Mouse (Mus musculus) thymus, adult 2 months (tissue): ENCODE measurements around the gene Zfp420. TPM values are rescaled to one million over a fixed set of nuclear protein-coding genes. Genes with fewer than 3 reads are reported as not detected.
A peak's percentile ranks its signal among the peaks of the same experiment; 100 is the strongest.
"Not testable (repeated sequence)": the region's sequence is repeated elsewhere in the genome, so short reads cannot be mapped to it uniquely, and the experiment has no call there.

Experiments
- DNase-seq: peaks from one replicate; pipeline ENCODE4 v3.0.0; 2021
- H3K27ac ChIP-seq: fragments of 200-500 bp; 2 replicates; pipeline ENCODE4 v1.5.1; 2012; ENCODE audit warnings: low read length, control low read depth; ENCODE audit not compliant: control insufficient read depth, insufficient read depth
- H3K27me3 ChIP-seq: fragments of 200-500 bp; 2 replicates; pipeline ENCODE4 v1.6.1; 2012; ENCODE audit warnings: mild to moderate bottlenecking, low read length, moderate library complexity, mixed read lengths; ENCODE audit not compliant: control insufficient read depth, insufficient read depth
- H3K36me3 ChIP-seq: fragments of 200-500 bp; 2 replicates; pipeline ENCODE4 v1.6.1; 2012; ENCODE audit warnings: mild to moderate bottlenecking, low read length, moderate library complexity; ENCODE audit not compliant: control insufficient read depth, insufficient read depth
- H3K4me1 ChIP-seq: fragments of 200-500 bp; replicated peaks from 2 replicates; pipeline ENCODE4 v1.6.1; 2012; ENCODE audit warnings: low read length; ENCODE audit not compliant: control insufficient read depth, insufficient read depth
- H3K4me3 ChIP-seq: fragments of 200-500 bp; 2 replicates; pipeline ENCODE4 v1.5.1; 2012; ENCODE audit warnings: mild to moderate bottlenecking, low read length, control low read depth, moderate library complexity; ENCODE audit not compliant: control insufficient read depth, insufficient read depth
- CTCF ChIP-seq: fragments of 200-500 bp; IDR thresholded peaks from 2 replicates; pipeline ENCODE4 v1.5.1; 2012; ENCODE audit warnings: mild to moderate bottlenecking, control low read depth, low read length, moderate library complexity, borderline replicate concordance; ENCODE audit not compliant: control insufficient read depth, poor library complexity, insufficient read depth; ENCODE audit errors: extremely low read depth
- POLR2A ChIP-seq: fragments of 200-500 bp; IDR thresholded peaks from 2 replicates; pipeline ENCODE4 v1.6.1; 2012; ENCODE audit warnings: mild to moderate bottlenecking, low read length, control low read depth, moderate library complexity; ENCODE audit not compliant: control insufficient read depth, poor library complexity, insufficient read depth; ENCODE audit errors: extremely low read depth
- WGBS: fragments of 180-500 bp; shearing (Covaris S2); methylation state at CpG from one replicate; pipeline ENCODE4 v1.1.7; 2018; 5-methylcytosine and 5-hydroxymethylcytosine counted together
- polyA plus RNA-seq: library from polyadenylated mRNA; depleted of rRNA; stranded (reverse); fragments of >200 nt; gene quantifications from 2 replicates; pipeline ENCODE4 v1.2.3, GENCODE M21; 2012

Zfp420 gene
- polyA plus RNA-seq, 1 experiment: 1.5 TPM

DNA sequence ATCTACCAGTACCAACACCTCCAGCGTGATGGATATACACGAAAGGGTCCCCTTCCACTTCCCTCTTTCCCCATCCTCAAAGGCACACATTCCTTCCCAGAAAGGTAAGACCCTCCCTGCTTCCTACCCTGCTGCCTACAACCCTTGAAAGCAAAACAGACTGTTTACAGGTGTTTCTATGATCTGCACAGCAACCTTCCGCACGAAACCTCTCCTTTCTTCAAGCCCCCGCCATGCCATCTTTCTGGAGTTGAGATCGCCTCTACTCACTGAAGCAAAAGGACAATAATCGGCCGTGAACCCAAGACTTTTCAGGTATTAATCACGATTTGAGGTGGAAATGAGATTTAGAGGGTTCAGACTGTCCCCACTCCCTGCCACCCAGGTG lies 7.0 kb upstream of the Zfp420 start:
- no peak for DNase-seq
- 59% methylated on average over 9 of the region's 9 CpGs for WGBS
- H3K4me3 ChIP-seq: peak overlapping the region; percentile 85; the same call in 1 of the 2 replicates

GRCm38 (mm10) chr7:29853219-29853842 lies 6.4 kb upstream of the Zfp420 start, which contains the start of gene Zfp940:
Gene Zfp940, minus strand, starts transcription at chr7:29853669.
- peak; percentile 91 for DNase-seq
- Histone ChIP-seq H3K36me3 (no peaks in the 10 kb centered on the region), H3K27me3 (no peaks in the 10 kb centered on the region), H3K27ac (no peak within 1 kb of the TSS), H3K4me3 (peak within 1 kb of the TSS; percentile 85), H3K4me1 (peaks cover 6% of the 10 kb centered on the region)
- WGBS: 2% methylated on average over 21 of the region's 21 CpGs
- TF ChIP-seq CTCF (no peak), POLR2A (peak; percentile 33; the same call in 1 of the 2 replicates)

More for the DNA sequence above, 7.0 kb upstream of the Zfp420 start:
- Histone ChIP-seq H3K36me3 (no peaks in the 10 kb centered on the region), H3K4me1 (peaks cover 6% of the 10 kb centered on the region), H3K27ac (no peak overlapping the region), H3K27me3 (no peaks in the 10 kb centered on the region)
- TF ChIP-seq CTCF: no peak
- no peak for TF ChIP-seq POLR2A

DNA sequence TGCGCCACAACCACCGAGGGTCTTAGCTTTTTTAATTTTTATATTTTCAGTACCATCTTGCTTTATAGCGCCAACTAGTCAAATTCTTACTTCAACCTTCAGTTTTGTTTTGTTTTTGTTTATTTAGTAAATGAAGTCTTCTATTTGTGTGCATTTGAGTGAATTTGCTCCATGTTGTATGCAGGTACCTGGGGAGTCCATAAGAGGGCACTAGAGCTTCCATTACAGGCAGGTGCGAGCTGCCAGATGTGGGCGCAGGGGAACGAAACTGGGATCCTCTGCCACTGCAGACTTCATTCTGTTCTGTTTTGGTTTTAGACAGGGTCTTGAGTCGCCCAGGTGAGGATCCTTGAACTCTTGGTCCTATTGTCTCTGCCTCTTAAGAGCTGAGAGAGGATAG lies 1.9 kb downstream of the Zfp420 start:
- Histone ChIP-seq H3K4me1 (no peaks in the 10 kb centered on the region), H3K27me3 (no peaks in the 10 kb centered on the region), H3K36me3 (no peaks in the 10 kb centered on the region), H3K27ac (no peak overlapping the region), H3K4me3 (no peak overlapping the region)
- DNase-seq: no peak
- WGBS: 98% methylated on average over 7 of the region's 7 CpGs
- no peak for TF ChIP-seq POLR2A
- no peak for TF ChIP-seq CTCF

- H3K4me1 ChIP-seq: no peaks in the 10 kb centered on the region
- H3K27me3 ChIP-seq: no peaks in the 10 kb centered on the region
- no peak overlapping the region for H3K27ac ChIP-seq
- no peak overlapping the region for H3K4me3 ChIP-seq
- H3K36me3 ChIP-seq: 0 out of 2 replicates have a peak, but pooled peaks cover 8% of the 10 kb centered on the region
- 97% methylated on average over 10 of the region's 10 CpGs for WGBS
- no peak for DNase-seq
- no peak for TF ChIP-seq POLR2A
- TF ChIP-seq CTCF: no peak
These were observed 14.5 kb downstream of the Zfp420 start for GRCm38 (mm10) chr7:29874256-29874655.

DNA sequence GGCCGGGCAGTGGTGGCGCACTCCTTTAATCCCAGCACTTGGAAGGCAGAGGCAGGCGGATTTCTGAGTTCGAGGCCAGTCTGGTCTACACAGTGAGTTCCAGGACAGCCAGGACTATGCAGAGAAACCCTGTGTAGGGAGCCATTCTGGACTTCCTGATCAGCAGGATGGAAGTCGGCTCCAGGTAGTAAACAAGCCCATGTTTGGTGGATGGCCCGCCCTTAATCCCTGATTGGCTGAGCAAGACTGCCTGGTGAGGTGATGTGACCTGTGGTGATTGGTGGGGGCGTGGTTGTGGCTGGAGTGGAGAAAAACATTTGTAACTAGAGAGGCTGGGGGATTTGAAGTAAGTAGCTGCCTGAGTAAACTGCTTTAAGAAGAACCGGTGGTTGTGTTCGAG lies 17.8 kb downstream of the Zfp420 start:
- not testable (repeated sequence) for H3K4me3 ChIP-seq, H3K36me3 ChIP-seq, DNase-seq, H3K27ac ChIP-seq, H3K4me1 ChIP-seq, H3K27me3 ChIP-seq
- 96% methylated on average over 9 of the region's 9 CpGs for WGBS

GRCm38 (mm10) chr7:29880056-29880455 lies 20.3 kb downstream of the Zfp420 start:
- WGBS: 83% methylated on average over 7 of the region's 7 CpGs

GRCm38 (mm10) chr7:29880916-29881315 lies 21.1 kb downstream of the Zfp420 start:
- H3K4me3 ChIP-seq: no peak overlapping the region
- DNase-seq: no peak
- H3K4me1 ChIP-seq: no peaks in the 10 kb centered on the region
- H3K27me3 ChIP-seq: no peaks in the 10 kb centered on the region
- TF ChIP-seq POLR2A: no peak
- TF ChIP-seq CTCF: no peak
- H3K27ac ChIP-seq: no peak overlapping the region
- WGBS: 94% methylated on average over 7 of the region's 7 CpGs
- H3K36me3 ChIP-seq: no peaks in the 10 kb centered on the region

More at GRCm38 (mm10) chr7:29880056-29880455, 20.3 kb downstream of the Zfp420 start:
- Histone ChIP-seq H3K36me3 (0 out of 2 replicates have a peak, but pooled peaks cover 2% of the 10 kb centered on the region), H3K4me1 (no peaks in the 10 kb centered on the region), H3K27ac (no peak overlapping the region), H3K4me3 (no peak overlapping the region), H3K27me3 (no peaks in the 10 kb centered on the region)
- no peak for DNase-seq
- TF ChIP-seq POLR2A (no peak), CTCF (no peak)
